Mouse (Mus musculus) kidney, postnatal 0 days (tissue): ENCODE results near the gene Arhgef3. TPM values are rescaled to one million over a fixed set of nuclear protein-coding genes. Genes with fewer than 3 reads are reported as not detected.

Experiments
- ATAC-seq: fragments of 200-750 bp; cut with Nextera tagmentation; replicated peaks from 2 replicates; pipeline ENCODE4 v1.8.0; 2017; ENCODE audit warnings: low read depth, moderate number of reproducible peaks, moderate TSS enrichment, moderate library complexity; ENCODE audit not compliant: low FRiP score
- DNase-seq: peaks from one replicate; pipeline ENCODE4 v3.0.0-alpha.2; 2016; ENCODE audit warnings: low spot score
- H3K27ac ChIP-seq: fragments of 300-500 bp; sonication (generic); 2 replicates; pipeline ENCODE4 v1.5.1; 2014; ENCODE audit warnings: mild to moderate bottlenecking
- H3K27me3 ChIP-seq: fragments of 300-500 bp; sonication (generic); 2 replicates; pipeline ENCODE4 v1.6.1; 2014; ENCODE audit warnings: low read length, mixed read lengths; ENCODE audit not compliant: insufficient read depth
- H3K36me3 ChIP-seq: fragments of 300-500 bp; sonication (generic); 2 replicates; pipeline ENCODE4 v1.6.1; 2014; ENCODE audit warnings: low read length, mixed read lengths; ENCODE audit not compliant: insufficient read depth
- H3K4me1 ChIP-seq: fragments of 300-500 bp; sonication (generic); replicated peaks from 2 replicates; pipeline ENCODE4 v1.6.1; 2014; ENCODE audit warnings: antibody characterized with exemption, low read length, mixed read lengths; ENCODE audit not compliant: insufficient read depth
- H3K4me2 ChIP-seq: fragments of 300-500 bp; sonication (generic); 2 replicates; pipeline ENCODE4 v1.6.1; 2014; ENCODE audit warnings: mild to moderate bottlenecking, low read length, moderate library complexity, mixed read lengths
- H3K4me3 ChIP-seq: fragments of 300-500 bp; sonication (generic); replicated peaks from 2 replicates; pipeline ENCODE4 v1.5.1; 2014; ENCODE audit warnings: low read depth, low read length
- H3K9ac ChIP-seq: fragments of 300-500 bp; sonication (generic); 2 replicates; pipeline ENCODE4 v1.6.1; 2014; ENCODE audit warnings: low read depth, low read length
- H3K9me3 ChIP-seq: fragments of 300-500 bp; sonication (generic); replicated peaks from 2 replicates; pipeline ENCODE4 v1.6.1; 2016; ENCODE audit warnings: low read length, inconsistent platforms, mixed read lengths
- CTCF ChIP-seq: IDR thresholded peaks from 2 replicates; pipeline ENCODE4 v1.5.1; 2016; ENCODE audit warnings: antibody characterized with exemption, low read depth, mild to moderate bottlenecking, moderate library complexity
- WGBS: fragments of 180-500 bp; shearing (Covaris S2); extraction: QIAGEN DNeasy Blood & Tissue Kit; methylation state at CpG from one replicate; pipeline ENCODE4 v1.1.7; 2014; 5-methylcytosine and 5-hydroxymethylcytosine counted together
- polyA plus RNA-seq: library from polyadenylated mRNA; unstranded; fragments of >200 nt; fragmentation: Nextera tagmentation; extraction: Ambion mirVana; gene quantifications from 2 replicates; pipeline ENCODE4 v1.2.1, GENCODE M21; 2015

The Arhgef3 gene
- polyA plus RNA-seq, 1 experiment from 2014 or later, result 20.0 TPM

DNA sequence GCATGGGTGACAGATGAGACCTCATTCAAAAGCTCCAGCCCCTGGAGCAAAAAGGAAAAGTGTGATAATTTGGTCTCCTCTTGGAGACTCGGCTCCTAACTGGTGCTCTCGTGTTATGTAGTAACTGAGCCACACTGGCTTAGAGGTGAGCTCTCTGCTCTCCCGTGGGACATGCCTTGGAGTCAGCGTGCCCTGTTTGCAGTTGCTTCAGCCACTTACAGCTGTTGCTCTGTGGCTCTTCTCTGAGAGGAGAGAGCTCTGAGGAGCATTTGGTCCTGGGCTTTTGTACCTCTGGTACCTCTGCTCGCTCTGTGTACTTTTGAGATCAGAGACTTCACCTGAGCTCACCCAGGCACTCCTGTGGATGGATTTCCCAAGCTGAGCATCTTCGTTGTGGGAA is 40.4 kb downstream of the Arhgef3 start:
- H3K27me3 ChIP-seq, result no peaks in the 10 kb centered on the region
- ATAC-seq (no peak), DNase-seq (no peak)
- H3K27ac ChIP-seq, result no peak overlapping the region
- no peak overlapping the region for H3K4me3 ChIP-seq
- H3K9ac ChIP-seq, result no peak overlapping the region
- no peak for TF ChIP-seq CTCF
- no peaks in the 10 kb centered on the region for H3K4me1 ChIP-seq
- H3K4me2 ChIP-seq, result no peak overlapping the region
- H3K36me3 ChIP-seq, result no peaks in the 10 kb centered on the region
- 67% methylated on average over 6 of the region's 6 CpGs for WGBS
- no peaks in the 10 kb centered on the region for H3K9me3 ChIP-seq

DNA sequence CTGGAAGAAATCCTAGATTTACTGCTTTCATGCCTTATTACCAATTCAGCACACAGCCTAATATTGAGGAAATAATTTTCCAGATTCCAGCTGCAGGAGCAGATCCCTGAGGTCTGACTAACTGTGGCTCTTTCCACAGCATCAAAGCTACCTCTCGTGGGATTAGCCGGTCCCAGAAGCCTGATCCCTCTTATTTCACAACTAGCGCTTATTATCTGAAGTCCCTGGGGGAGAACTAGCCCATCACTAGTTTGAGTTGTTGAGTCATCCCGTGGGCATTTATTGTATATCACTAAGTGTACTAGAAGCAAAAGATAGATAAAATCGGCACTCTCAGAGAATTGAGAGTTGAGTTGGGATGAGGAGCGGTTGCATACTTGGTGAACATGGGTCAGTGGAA is 41.3 kb downstream of the Arhgef3 start:
- Histone ChIP-seq H3K4me2 (no peak overlapping the region), H3K9me3 (no peaks in the 10 kb centered on the region), H3K36me3 (no peaks in the 10 kb centered on the region), H3K9ac (no peak overlapping the region), H3K27me3 (no peaks in the 10 kb centered on the region), H3K4me1 (no peaks in the 10 kb centered on the region), H3K4me3 (no peak overlapping the region), H3K27ac (no peak overlapping the region)
- WGBS, result 83% methylated on average over 6 of the region's 6 CpGs
- ATAC-seq (no peak), DNase-seq (no peak)
- no peak for TF ChIP-seq CTCF

DNA sequence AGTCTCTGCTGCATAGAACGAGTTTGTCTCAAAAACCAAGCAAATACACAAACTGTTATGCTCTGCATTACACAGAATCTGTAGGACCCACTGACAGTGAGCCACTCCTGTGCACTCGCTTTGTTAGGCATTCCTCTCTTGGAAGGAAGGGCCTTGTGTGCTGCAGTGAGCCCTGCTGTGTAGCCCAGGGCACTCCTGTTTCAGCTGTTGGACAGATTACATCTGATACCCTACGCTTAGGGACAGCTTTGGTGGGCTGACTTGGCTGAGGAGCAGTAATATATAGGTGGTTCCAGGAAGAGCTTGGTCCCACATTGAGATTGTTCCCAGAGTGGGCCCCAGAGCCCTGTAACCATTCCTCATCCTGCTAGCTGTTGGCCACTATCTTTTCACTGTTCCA is 43.4 kb downstream of the Arhgef3 start:
- H3K36me3 ChIP-seq, result no peaks in the 10 kb centered on the region
- H3K27ac ChIP-seq, result no peak overlapping the region
- 73% methylated on average over 3 of the region's 3 CpGs for WGBS

DNA sequence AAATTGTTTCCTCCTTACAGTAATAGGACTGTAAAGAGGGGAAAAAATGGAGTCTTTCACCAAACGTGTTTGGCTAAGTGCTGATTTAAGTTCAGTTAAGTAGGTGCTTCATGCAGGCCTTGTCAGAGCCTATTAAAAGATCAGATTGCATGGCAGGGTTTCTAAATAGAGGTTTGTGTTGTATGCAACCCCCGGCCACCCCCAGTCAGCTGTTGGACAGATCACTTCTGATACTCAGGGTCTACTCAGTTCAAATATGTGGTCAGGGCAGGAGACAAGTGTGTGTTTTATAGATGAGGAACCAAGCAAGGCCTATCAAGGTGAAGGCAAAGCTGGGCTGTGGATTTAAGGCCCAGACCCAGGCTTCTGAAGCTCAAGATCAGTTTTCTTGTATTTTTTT is 44.1 kb downstream of the Arhgef3 start:
- Histone ChIP-seq H3K9me3 (no peaks in the 10 kb centered on the region), H3K4me3 (no peak overlapping the region)
- WGBS, result 34% methylated on average over 2 of the region's 2 CpGs

More for the DNA sequence above, 43.4 kb downstream of the Arhgef3 start:
- TF ChIP-seq CTCF, result no peak
- Histone ChIP-seq H3K27me3 (no peaks in the 10 kb centered on the region), H3K9ac (no peak overlapping the region), H3K4me2 (no peak overlapping the region), H3K4me3 (no peak overlapping the region), H3K9me3 (no peaks in the 10 kb centered on the region), H3K4me1 (no peaks in the 10 kb centered on the region)
- DNase-seq, result no peak
- ATAC-seq, result no peak

DNA sequence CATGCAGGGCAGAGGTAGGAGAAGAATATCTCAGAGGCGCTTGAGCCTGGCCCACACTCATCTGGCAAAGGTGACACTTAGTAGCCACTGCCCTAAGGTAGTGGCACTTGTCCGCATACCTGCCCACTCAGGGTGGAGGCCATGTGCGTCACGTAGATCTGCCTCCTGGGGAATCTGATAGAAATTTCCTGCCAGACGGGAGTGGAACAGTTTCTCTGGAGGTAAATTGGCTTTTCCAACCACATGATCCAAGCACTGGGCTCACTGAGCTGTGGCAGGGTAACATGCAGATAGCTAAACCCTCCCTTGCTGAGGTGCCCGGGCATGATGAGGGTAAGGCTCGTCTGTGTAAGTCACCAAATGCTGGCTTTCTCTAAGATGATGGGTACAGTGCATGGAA is 46.1 kb downstream of the Arhgef3 start:
- TF ChIP-seq CTCF, result no peak
- H3K4me1 ChIP-seq, result no peaks in the 10 kb centered on the region
- no peaks in the 10 kb centered on the region for H3K36me3 ChIP-seq
- no peak overlapping the region for H3K27ac ChIP-seq
- no peak overlapping the region for H3K4me2 ChIP-seq
- H3K4me3 ChIP-seq, result no peak overlapping the region
- no peaks in the 10 kb centered on the region for H3K27me3 ChIP-seq
- no peak for DNase-seq
- H3K9ac ChIP-seq, result no peak overlapping the region
- H3K9me3 ChIP-seq, result no peaks in the 10 kb centered on the region
- no peak; the same call in 1 of the 2 replicates for ATAC-seq
- WGBS, result 69% methylated on average over 7 of the region's 7 CpGs

More for the DNA sequence above, 44.1 kb downstream of the Arhgef3 start:
- H3K36me3 ChIP-seq, result no peaks in the 10 kb centered on the region
- H3K27me3 ChIP-seq, result no peaks in the 10 kb centered on the region
- TF ChIP-seq CTCF, result no peak
- no peak overlapping the region for H3K27ac ChIP-seq
- no peak overlapping the region for H3K4me2 ChIP-seq
- DNase-seq (no peak), ATAC-seq (no peak)
- H3K9ac ChIP-seq, result no peak overlapping the region
- no peaks in the 10 kb centered on the region for H3K4me1 ChIP-seq

DNA sequence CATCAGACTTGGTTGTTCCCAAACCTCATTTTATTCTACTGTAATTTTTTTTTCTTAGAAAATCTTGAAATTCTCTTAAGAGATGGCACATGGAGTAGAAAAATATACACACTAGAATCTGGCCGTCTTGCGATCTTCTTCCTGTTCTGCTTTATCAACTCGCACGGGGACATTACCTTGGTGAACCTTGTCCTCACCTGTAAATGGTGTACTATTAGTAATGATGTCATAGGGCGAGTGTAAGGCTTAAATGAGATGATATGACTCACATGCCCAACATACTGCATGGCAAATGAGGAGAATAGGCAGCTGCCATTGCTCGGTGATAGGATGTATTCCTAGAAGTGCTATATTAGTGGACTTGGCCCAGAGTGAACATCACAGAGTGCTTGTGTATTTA is 49.9 kb downstream of the Arhgef3 start:
- WGBS, result 92% methylated on average over 6 of the region's 6 CpGs
- no peak for TF ChIP-seq CTCF
- Histone ChIP-seq H3K4me1 (no peaks in the 10 kb centered on the region), H3K27ac (no peak overlapping the region), H3K27me3 (no peaks in the 10 kb centered on the region), H3K9me3 (no peaks in the 10 kb centered on the region), H3K4me2 (no peak overlapping the region), H3K4me3 (no peak overlapping the region), H3K36me3 (no peaks in the 10 kb centered on the region), H3K9ac (no peak overlapping the region)
- ATAC-seq, result no peak
- no peak for DNase-seq

DNA sequence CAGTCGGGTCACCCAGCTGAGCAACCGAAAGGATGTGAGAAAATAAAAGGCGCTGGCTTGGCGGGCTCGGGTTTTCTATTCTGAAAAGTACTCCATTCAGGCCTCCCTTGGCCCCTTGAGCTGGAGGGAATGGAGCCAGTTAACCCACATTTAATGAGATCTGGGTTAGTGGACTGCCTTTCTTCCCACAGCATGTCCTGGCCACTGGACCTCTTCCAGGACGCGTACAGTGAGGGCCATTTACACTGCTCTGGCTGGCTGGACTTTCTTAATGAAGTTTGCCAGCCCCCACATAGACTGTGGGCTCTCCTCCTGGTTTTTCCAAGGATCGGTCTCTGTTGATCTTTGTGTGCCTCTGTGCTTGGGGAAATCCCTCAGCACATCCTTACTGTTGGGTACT is 52.1 kb downstream of the Arhgef3 start:
- 43% methylated on average over 8 of the region's 8 CpGs for WGBS
- Histone ChIP-seq H3K4me2 (no peak overlapping the region), H3K9me3 (no peaks in the 10 kb centered on the region), H3K9ac (no peak overlapping the region), H3K27me3 (no peaks in the 10 kb centered on the region), H3K27ac (no peak overlapping the region), H3K4me1 (0 out of 2 replicates have a peak, but pooled peaks cover 2% of the 10 kb centered on the region), H3K36me3 (no peaks in the 10 kb centered on the region), H3K4me3 (no peak overlapping the region)
- TF ChIP-seq CTCF, result no peak
- ATAC-seq (no peak), DNase-seq (no peak)
